Mouse (Mus musculus) brain, embryonic 14.5 days (tissue): ENCODE measurements at regions not wholly inside any gene's neighbourhood (a gene's known extent, or its start where the extent isn't known, plus 50 kb on each side); places are given as distances from the start of the nearest gene placed in this dataset.

Experiments used
- CTCF ChIP-seq: fragments of 200-500 bp; IDR thresholded peaks from 2 replicates; pipeline ENCODE4 v1.5.1; 2012; ENCODE audit warnings: inconsistent platforms, mild to moderate bottlenecking, moderate library complexity, borderline replicate concordance; ENCODE audit not compliant: insufficient read depth, insufficient read length; ENCODE audit errors: extremely low read depth
- POLR2A ChIP-seq: fragments of 200-500 bp; IDR thresholded peaks from 2 replicates; pipeline ENCODE4 v1.6.1; 2012; ENCODE audit warnings: mild to moderate bottlenecking, inconsistent platforms, borderline replicate concordance; ENCODE audit not compliant: poor library complexity, insufficient read depth, insufficient read length, severe bottlenecking; ENCODE audit errors: extremely low read depth

GRCm38 (mm10) chr5:91881771-91882170, 81.1 kb downstream of the Rchy1 start:
- TF ChIP-seq CTCF, result no peak
- TF ChIP-seq POLR2A, result no peak
